Mouse (Mus musculus) urinary bladder, postnatal 36 days (tissue): ENCODE data around the gene B3gnt8.

Experiments used
- DNase-seq, 2 experiments: peaks; one replicate each; pipeline ENCODE4 v3.0.0; 2022; ENCODE audit warnings: low spot score in 2 of 2, mixed read lengths in 1 of 2

The B3gnt8 gene

GRCm38 (mm10) chr7:25657785-25658184 is 31.3 kb downstream of the B3gnt8 start:
- peak in 1 of 2 experiments; percentile 33 for DNase-seq

DNA sequence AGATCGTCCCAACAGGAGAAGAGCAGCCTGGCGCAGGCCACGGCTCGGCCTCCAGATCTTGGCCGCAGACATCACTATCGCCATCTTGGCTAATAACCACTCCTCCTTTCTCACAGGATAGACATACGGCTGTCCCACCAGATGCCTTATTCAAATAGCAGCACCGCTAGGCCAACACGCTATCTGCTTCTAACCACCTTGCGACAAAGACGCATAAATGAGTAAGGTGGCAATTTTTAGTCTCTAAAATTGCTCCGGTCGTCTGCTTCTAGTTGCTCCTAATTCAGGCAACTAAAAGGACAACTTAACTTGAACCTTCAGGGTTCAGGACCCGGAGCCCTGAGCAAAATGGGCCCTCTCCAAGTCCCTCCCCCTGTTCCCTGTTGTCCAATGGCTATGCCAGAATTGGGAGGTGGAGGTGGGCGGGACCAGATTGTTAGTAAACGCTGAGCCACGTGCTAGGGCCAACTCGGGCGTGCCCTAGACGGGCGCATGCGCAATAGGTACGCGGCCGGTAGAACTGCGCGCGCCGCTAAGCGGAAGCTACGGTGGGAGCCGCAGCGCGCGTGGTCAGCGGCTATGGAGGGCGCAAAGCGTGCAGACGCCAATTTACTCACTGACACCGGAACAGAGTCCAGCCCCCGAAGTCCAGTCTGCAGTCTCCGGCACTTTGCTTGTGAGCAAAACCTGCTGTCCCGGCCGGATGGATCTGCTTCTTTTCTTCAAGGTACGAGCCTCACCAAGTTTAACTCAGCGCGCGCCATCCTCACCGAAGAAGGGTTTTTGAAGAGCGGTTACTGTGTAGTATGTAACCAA is 32.4 kb downstream of the B3gnt8 start, which contains the start of the genes Bckdha and Exosc5:
Bckdha (minus strand) TSS at position 325 of the 816 bp plus-strand sequence.
Exosc5 (plus strand) TSS at position 508 of the 816 bp plus-strand sequence.
- DNase-seq, result peak; percentile 99

DNA sequence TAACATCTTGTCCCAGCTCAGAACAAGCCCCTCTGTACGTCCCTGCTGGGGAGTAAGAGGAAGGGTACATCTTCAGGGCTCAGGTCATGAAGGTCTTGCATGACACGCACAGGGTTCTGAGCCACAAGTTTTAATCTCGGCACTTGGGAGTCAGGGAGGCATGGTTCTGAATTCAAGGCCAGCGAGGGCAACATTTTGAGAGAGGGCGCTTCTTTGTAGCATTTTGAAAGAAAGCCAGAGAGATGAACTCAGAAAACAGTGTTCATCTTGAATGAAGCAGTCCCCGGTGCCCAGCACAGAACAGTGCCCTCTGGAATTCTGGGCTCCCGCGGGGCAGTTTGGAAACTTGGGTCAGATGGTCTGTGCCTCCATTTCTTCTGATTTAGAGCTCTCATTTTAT is 39.9 kb downstream of the B3gnt8 start:
- DNase-seq, result no peak

DNA sequence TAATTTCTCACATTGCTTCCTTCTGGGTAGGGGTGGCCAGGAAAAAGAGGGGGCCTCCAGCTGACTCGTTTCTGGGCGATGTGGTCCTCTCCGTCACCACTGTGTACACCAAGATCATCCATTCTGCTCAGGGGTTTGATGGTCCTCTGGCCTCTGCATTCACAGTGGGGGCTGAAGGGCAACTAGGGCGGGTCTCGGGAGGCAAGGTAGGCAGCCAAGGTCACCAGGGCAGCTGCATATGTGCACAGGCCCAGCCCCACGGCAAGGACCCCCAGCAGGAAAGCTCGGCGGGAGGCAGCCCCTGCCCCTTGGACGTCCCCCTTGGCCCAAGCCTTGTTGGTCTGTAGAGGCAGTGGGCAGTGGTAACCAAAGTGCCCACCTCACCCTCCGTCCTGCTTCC is 42.7 kb downstream of the B3gnt8 start:
- no peak for DNase-seq

DNA sequence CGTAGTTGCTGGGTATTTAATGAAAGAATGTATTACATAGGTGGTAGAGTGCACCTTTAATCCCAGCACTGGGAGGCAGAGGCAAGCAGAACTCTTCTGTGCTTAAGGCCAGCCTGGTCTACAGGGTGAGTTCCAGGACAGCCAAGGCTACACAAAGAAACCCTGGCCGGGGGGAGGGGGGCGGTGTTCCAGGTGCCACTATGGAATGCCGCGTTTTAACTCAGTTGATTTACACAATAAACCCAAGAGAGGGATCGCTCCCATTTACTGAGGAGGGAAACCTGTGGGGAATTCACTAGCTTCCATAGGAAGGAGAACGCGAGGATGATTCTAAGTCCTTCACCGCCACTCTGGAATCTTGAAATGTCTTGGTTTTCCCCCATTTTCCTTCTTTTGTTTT is 43.2 kb downstream of the B3gnt8 start:
- no peak for DNase-seq

DNA sequence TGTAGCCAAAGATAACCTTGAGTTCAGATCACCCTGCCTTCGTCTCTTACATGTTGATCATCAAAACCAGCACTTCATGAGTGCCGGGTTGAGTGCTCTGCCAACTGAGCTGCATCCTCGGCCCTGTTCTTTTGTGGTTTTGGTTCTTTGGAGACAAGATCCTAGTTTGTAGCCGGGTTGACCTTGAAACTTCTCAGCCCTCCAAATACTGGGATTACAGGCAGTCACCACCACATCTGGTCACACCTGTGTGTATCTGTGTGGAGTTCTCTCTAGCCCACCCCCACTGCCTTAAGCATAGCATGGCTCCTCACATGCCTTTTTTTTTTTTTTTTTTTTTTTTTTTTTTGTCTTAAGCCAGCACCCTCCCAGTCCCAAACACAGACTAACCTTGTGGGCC is 43.6 kb downstream of the B3gnt8 start:
- DNase-seq, result no peak

DNA sequence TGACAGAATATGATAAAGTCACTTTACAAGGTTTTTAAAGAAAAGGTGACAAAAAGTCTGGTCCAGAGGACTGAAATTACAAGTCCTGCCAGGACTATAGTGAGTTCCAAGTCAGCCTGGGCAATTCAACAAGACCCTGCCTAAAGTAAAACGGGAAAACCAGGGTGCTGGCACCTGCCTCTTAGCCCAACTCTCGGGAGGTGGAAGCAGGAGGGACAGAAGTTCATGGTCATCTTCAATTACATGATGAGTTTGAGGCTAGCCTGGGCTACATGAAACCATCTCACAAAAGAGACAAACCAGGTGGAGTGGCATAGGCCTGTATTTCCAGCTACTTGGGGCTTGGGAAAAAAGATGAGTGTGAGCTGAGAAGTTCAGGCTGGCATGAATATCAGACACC is 45.2 kb downstream of the B3gnt8 start:
- DNase-seq, result no peak

GRCm38 (mm10) chr7:25672442-25672841 is 46.0 kb downstream of the B3gnt8 start:
- DNase-seq, result no peak

DNA sequence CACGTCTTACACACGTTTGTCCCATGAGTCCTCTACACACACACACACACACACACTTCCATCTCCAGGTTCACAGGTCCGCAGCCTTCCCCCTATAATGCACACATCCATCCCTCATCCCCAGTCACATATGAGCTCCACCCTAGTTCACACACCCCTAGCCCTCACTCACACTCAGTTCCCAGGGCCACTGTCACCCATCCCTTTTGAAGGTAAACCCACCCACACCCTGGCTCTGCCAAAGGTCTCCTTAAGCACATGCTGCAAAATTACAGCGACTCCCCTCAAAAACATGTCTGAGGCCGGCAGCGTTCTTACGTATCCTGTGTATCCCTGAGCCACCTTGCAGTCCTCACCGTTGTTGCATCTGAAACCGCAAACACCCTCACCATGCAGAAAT is 47.8 kb downstream of the B3gnt8 start:
- no peak for DNase-seq

- DNase-seq, result no peak
Measured at GRCm38 (mm10) chr7:25674719-25675300, 48.4 kb downstream of the B3gnt8 start, which contains the start of gene Tmem91. Gene Tmem91, minus strand, starts transcription at chr7:25675166.

- DNase-seq, result no peak
Measured at GRCm38 (mm10) chr7:25675405-25675804, 49.0 kb downstream of the B3gnt8 start.

DNA sequence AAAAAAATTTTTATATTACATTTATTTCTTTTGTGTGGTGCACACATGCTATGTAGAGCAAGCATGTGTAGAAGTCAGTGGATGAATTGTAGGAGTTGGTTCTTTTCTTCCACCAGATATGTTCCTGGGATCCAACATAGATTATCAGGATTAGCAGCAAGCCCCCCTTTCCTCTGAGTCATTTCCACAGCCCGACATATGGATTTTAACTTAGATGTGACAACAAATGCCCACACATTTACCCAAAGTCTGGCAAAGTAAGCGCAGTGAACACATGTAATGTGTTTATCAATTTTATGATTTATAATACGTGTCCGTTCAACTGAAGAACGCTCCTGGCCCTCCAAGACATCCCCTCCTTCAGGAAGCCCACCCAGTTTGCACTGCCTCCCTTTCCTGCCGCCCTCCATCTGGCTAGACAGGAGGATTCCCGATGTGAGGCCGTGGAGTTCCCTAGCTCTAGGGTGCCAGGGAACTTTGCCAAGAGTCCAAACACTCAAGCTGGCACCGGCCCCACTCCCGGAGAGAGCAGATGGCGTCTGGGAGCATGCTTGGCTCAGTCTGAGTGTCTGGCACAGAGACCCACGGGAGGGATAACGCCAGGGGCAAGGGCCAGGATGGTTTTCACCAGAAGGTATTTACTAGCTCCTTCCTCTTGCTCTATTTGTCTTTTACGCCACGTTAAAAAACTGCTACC is 49.8 kb downstream of the B3gnt8 start:
- DNase-seq, result peak; percentile 26 to 80

- DNase-seq, result no peak
Measured at GRCm38 (mm10) chr7:25677013-25677412, 50.6 kb downstream of the B3gnt8 start.

DNA sequence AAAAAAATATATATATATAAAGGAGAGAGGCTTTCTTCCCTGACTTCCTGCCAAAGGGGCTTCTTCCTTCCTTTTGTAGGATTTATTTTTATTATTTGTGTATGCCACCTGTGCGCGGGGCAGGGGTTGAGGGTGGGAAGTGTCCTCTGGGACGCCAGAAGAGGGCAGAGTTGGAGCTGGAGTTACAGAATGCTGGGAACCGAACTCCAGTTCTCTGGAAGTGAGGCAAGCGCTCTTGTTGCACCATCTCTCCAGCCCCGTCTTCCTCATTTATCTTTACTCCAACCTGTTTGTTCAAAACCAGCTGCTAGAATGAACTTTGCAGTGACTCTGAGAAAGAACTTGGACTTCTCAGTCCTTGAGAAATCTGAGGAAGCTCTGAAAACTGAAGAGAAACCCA is 53.5 kb downstream of the B3gnt8 start:
- DNase-seq, result no peak

DNA sequence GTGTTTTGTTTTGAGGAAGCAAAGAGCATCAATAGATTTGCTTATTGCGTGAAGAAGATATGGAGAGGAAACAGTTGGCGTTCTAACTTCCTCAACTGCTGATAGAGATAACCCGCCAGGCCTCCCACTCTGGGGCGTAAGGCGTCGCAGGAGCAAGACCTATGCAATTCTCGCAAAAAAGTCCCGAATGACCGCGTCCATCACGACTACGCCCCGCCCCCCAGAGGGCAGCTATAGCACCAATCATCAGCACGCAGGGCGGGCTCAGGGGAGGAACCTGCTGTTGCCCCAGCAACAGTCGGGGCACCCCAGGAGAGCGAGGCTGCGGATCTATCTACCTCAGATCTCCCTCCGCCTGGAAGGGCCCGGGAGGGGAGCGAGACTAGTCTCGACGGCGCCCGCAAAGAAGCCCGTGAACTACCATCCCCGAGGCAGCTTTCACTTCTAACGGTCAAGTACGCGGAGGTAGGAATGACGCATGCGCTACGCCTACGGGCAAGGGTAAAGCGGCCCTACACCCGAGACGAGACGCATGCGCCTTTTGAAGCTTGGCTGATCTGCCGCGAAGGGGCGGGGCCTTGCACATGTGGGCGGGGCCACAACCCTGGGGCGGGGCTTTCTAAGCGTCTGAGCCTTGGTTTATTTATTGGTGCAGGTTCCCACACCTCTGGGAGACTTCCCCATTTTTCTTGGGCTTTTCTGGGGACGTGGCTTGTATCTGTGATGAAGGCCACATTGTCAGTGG is 54.2 kb downstream of the B3gnt8 start, which contains the start of gene B9d2:
B9d2 (plus strand) TSS at position 267 of the 745 bp plus-strand sequence.
- DNase-seq, result peak; percentile 96

DNA sequence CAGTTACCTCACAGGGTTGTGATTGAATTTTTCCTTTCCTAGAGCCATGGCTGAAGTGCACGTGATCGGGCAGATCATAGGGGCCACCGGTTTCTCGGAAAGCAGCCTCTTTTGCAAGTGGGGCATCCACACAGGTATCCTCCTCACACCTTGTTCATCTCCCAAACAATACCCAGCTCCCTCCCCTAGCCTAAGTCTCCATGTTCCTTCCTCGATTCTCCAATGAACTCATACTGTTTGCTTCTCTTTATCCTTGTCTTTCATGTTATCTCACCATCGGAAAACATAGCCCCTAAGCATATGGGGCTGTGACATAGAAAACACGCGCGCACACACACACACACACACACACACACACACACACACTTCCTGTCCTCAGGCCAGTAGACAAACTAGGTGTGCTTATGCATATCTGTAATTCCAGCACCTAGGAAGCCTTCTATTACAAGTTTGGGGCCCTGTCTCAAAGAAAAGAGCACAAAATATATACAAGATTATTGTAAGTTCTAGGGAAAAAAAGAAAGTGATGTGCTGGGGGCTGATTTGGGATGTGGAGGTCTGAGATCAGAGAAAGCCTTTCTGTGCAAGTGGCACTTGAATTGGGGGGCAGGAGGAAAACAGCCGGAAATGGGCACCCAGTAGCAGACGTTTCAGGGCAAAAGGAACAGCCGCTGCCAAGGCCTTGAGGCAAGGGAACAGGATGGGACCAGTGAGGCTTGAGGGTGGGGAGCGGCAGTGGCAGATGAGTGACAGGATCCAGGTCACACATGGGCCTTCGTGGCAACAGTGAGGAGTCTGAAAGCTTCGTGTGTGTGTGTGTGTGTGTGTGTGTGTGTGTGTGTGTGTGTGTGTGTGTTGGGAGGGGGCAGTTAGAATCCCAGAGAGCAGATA is 55.1 kb downstream of the B3gnt8 start:
- DNase-seq, result no peak

- DNase-seq, result no peak
Measured at GRCm38 (mm10) chr7:25683474-25684180, 57.2 kb downstream of the B3gnt8 start.

DNA sequence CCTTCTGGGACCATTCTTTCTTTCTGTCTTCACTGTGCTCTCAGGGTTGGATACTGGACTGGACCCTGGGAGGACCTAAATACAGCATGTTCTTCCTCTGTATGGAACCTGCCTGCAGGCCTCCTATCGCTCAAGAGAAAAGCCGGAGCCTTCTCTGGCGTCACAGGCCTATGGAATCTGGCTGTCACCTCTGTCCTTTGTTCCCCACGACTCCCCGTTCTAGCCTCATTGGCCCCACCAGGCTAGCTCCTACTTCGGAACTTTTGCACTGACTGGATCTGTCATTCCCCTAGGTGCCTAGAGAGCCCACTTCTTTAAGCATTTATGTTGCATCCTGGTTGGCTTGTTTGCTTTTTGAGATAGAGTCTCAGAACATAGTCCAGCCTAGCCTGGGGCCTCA is 58.2 kb downstream of the B3gnt8 start:
- no peak for DNase-seq
